Mouse (Mus musculus) regulatory T cell (primary cell): ENCODE data around the gene Ghitm.

ENCODE experiments used
- in situ Hi-C: fragments of 300-600 bp; cut with MboI, MseI; formaldehyde crosslinking; loops from one replicate; pipeline ENCODE4 v1.15.1; 2025; ENCODE audit warnings: high pct_unique_total_duplicates

The Ghitm gene

GRCm38 (mm10) chr14:37104747-37105146, 30.3 kb downstream of the Ghitm start:
- in situ Hi-C loops, result no loop called here

- in situ Hi-C loops, result no loop called here
Observed at GRCm38 (mm10) chr14:37102484-37102883, 32.6 kb downstream of the Ghitm start.

GRCm38 (mm10) chr14:37101531-37101930, 33.5 kb downstream of the Ghitm start:
- in situ Hi-C loops, result no loop called here

GRCm38 (mm10) chr14:37097956-37098530, 37.0 kb downstream of the Ghitm start, which contains the start of gene Cdhr1:
Gene Cdhr1, minus strand, starts transcription at chr14:37098347.
- in situ Hi-C loops, result no loop called here

- in situ Hi-C loops, result no loop called here
Observed at GRCm38 (mm10) chr14:37095556-37095955, 39.5 kb downstream of the Ghitm start.

GRCm38 (mm10) chr14:37094436-37094835, 40.6 kb downstream of the Ghitm start:
- in situ Hi-C loops, result no loop called here

- in situ Hi-C loops, result no loop called here
Observed at GRCm38 (mm10) chr14:37083755-37084154, 51.3 kb downstream of the Ghitm start.

GRCm38 (mm10) chr14:37080724-37081123, 54.3 kb downstream of the Ghitm start:
- in situ Hi-C loops, result no loop called here
